Mouse (Mus musculus): ENCODE measurements at regions not wholly inside any gene's neighbourhood (a gene's known extent, or its start where the extent isn't known, plus 50 kb on each side); places are given as distances from the start of the nearest gene placed in this dataset.

DNA sequence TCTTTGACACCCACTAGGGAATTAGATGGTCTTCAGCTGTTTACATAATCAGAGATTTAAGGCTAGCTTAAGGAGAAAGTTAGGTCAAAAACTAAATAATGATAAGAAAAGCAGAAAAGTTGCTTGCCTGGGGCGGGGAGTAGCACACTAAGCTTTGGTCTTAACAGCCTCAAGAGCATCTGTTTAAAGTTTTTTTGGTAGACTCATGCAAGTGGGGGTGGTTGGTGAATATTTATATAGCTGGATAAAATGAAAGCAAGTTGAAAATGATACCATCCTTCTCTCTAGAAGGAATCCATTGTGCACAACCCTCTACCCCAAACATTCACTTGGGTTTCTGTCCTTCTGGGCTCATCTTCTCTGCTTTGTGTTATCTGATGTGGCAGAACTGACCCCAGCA, 85.3 kb upstream of the Lifr start:
- DNase-seq (ENCODE audit: low spot score in 2 of 2): peak in 1 of 2 experiments; percentile 16

- DNase-seq (ENCODE audit: low spot score in 2 of 2): no peak
Observed at GRCm38 (mm10) chr15:7006271-7006670, 84.1 kb upstream of the Lifr start.

- DNase-seq (ENCODE audit: low spot score in 2 of 2): no peak
Observed at GRCm38 (mm10) chr15:7008725-7009380, 81.6 kb upstream of the Lifr start.

GRCm38 (mm10) chr15:7010966-7011695, 79.3 kb upstream of the Lifr start:
- DNase-seq (ENCODE audit: low spot score in 2 of 2): no peak

DNA sequence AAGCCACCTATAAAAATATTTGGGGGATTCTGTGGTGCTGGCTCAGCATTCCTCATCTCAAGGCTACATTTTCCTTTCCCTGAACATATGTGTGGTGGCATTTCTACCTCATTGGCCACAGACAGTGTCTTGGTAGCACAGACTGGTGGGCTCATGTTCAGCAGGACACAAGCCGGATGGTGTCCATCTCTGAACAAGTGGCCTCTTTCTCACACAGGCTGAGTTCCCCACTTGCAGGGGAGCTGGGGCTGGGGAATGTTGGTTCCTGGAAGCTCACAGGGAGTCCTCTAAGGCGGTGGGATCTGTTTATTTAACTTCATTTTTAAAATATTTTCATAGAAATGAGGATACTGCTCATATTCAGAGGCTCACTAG, 78.7 kb upstream of the Lifr start:
- no peak for DNase-seq (ENCODE audit: low spot score in 2 of 2)

DNA sequence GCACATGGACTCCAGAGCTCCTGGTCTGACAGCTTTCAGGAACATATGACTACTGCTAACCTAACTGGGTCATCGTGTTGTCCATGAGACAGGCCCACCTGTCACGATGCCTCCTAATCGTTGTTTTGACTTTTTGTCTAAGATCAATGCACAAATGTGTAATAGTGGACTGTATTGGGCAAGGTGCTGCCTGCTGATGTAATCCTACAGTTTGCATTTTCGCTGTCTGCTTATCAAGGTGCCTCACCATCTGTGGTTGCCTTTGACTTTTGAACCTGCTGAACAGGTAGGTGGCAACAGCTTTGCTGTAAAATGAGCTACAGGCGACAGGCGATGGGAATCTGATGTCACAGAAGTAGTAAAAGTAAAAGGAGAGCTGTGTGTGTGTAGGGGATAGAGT, 78.0 kb upstream of the Lifr start:
- DNase-seq (ENCODE audit: low spot score in 2 of 2): no peak

DNA sequence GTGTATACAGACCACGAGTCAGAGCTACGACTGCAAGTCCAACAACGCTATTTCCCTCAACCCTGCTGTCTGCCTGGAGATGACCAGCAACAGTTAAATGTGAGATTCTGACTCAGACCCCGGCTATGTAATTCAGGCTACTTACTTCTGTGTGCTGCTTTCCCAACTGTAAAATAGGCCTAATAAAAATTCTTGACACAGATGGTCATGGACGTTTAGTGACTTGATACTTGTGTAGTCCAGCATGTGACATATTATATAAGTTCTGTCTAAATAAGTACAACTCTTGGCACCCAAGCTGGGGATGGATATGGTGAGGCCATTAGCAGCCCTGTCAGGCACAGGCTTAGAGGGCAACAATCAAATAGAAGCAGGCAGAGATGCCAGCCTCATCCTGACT, 77.4 kb upstream of the Lifr start:
- DNase-seq (ENCODE audit: low spot score in 2 of 2): no peak

GRCm38 (mm10) chr15:7014984-7015383, 75.4 kb upstream of the Lifr start:
- DNase-seq (ENCODE audit: low spot score in 2 of 2): no peak

- no peak for DNase-seq (ENCODE audit: low spot score in 2 of 2)
Observed at GRCm38 (mm10) chr15:7016018-7016417, 74.4 kb upstream of the Lifr start.

DNA sequence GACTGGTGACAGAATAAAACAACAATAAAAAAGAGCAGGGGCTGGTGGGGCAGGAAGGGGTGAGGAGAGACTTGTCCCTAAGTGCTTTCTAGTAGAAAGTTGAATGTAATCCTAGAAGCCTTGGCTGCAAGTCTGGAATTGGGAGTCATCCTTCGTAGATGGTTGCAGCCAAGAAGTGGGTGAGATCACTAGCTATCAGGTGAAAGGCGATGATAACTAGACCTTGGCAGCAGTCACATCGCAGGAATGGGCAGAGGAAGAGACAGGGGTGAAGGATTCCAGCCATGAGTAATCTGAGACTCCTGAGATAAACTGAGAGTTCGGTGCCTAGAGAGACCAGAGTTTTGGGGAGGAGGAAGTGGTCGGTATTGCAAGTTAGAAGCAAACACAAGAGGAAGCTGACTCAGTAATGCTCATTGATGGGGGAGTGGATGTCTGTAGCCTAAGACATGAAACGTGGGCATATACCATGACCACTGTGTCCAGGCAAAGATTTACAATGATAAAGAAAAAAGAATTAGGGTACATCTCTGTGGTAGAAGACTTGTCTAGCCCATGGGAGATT, 73.1 kb upstream of the Lifr start:
- DNase-seq (ENCODE audit: low spot score in 2 of 2): no peak

- no peak for DNase-seq (ENCODE audit: low spot score in 2 of 2)
Observed at GRCm38 (mm10) chr15:7022660-7023059, 67.8 kb upstream of the Lifr start.

DNA sequence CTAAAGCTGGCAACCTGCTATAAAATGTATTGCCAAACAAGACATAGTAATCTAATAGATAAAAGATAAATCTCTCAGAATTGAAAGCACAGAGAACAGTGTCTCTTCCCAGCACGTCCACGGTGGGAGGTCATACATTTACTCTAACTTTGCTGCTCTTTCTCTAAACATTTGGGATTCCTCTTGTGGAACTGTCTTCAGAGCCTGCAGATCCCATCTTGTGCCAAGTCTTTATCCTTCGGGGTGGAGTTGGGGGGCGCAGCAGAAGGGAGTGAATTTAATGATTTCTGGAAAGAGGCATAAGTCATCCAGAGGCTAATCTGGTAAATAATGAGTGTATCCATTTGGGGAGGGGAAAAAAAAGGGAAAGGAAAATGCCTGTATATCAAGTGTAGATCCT, 65.2 kb upstream of the Lifr start:
- no peak for DNase-seq (ENCODE audit: low spot score in 2 of 2)

- no peak for DNase-seq (ENCODE audit: low spot score in 2 of 2)
Observed at GRCm38 (mm10) chr15:7031297-7032043, 58.9 kb upstream of the Lifr start.

DNA sequence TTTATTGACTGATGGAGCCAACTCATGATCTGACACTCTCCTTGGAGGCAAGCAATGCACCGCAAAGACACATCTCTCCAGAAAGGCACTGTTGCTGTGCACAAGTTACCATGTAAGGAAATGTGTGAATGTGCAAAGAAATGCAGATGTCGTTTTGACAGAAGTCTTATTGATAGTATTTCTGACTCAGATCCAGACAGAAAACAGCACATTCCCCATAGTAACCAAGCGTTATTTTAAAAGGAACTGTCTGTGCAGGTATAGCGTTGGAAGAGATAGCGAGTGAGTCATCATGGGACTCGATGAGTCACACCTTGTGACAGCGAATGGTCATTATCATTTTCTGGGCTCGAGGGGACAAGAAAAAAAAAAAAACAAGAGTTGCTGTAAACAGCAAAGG, 52.9 kb upstream of the Lifr start:
- peak; percentile 23 to 25 for DNase-seq (ENCODE audit: low spot score in 2 of 2)

DNA sequence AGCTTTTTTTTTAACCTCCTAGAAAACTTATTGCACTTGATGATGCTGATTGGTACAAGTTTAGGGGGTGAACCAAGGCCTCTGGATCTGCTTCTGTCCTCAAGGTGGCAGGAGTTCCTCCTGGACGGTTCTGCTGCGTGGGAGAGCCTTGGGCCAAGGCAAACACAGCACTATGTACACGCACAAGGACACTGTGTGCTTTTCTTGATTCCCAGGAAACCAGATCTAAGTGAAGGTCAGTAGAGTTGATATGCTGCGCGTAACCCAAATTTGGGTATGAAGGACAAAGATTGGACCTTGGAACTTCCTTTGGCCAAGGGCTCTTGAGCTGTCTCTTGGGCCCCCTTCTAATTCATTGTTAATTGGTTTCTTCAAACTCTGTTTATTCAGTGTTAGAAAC, 51.3 kb upstream of the Lifr start:
- no peak for DNase-seq (ENCODE audit: low spot score in 2 of 2)

- no peak for DNase-seq (ENCODE audit: low spot score in 2 of 2)
Observed at GRCm38 (mm10) chr15:7039825-7040224, 50.6 kb upstream of the Lifr start.
